Mouse (Mus musculus) kidney, adult 2 months (tissue): ENCODE results near the gene Mttp. TPM values are rescaled to one million over a fixed set of nuclear protein-coding genes. Genes with fewer than 3 reads are reported as not detected.
A peak's percentile ranks its signal among the peaks of the same experiment; 100 is the strongest.

Experiments used
- DNase-seq: peaks from one replicate; pipeline ENCODE4 v3.0.0; 2021
- H3K27ac ChIP-seq: fragments of 200-500 bp; 2 replicates; pipeline ENCODE4 v1.5.1; 2012; ENCODE audit warnings: low read depth, low read length, control low read depth, inconsistent platforms; ENCODE audit not compliant: insufficient read depth
- H3K27me3 ChIP-seq: fragments of 200-500 bp; replicated peaks from 2 replicates; pipeline ENCODE4 v1.6.1; 2012; ENCODE audit warnings: mild to moderate bottlenecking, moderate library complexity, low read length, inconsistent platforms; ENCODE audit not compliant: control insufficient read depth, insufficient read depth
- H3K36me3 ChIP-seq: fragments of 200-500 bp; 2 replicates; pipeline ENCODE4 v1.6.1; 2012; ENCODE audit warnings: mild to moderate bottlenecking, moderate library complexity, low read length, inconsistent platforms; ENCODE audit not compliant: control insufficient read depth, insufficient read depth
- H3K4me1 ChIP-seq: fragments of 200-500 bp; 2 replicates; pipeline ENCODE4 v1.6.1; 2011; ENCODE audit warnings: low read length; ENCODE audit not compliant: control insufficient read depth, insufficient read depth
- H3K4me3 ChIP-seq: fragments of 200-500 bp; 2 replicates; pipeline ENCODE4 v1.5.1; 2011; ENCODE audit warnings: mild to moderate bottlenecking, low read depth, low read length, control low read depth; ENCODE audit not compliant: insufficient read depth
- CTCF ChIP-seq: fragments of 200-500 bp; conservative IDR thresholded peaks from 2 replicates; pipeline ENCODE4 v1.5.1; 2011; ENCODE audit warnings: low read depth, mild to moderate bottlenecking, control low read depth, low read length, moderate library complexity, mixed read lengths; ENCODE audit not compliant: insufficient read depth, insufficient read length
- POLR2A ChIP-seq: fragments of 200-500 bp; IDR thresholded peaks from one replicate; pipeline ENCODE4 v1.6.1; 2011; ENCODE audit warnings: low read depth, low read length, control low read depth
- WGBS: fragments of 180-500 bp; shearing (Covaris S2); methylation state at CpG from one replicate; pipeline ENCODE4 v1.1.7; 2018; 5-methylcytosine and 5-hydroxymethylcytosine counted together
- polyA plus RNA-seq: library from polyadenylated mRNA; depleted of rRNA; stranded (reverse); fragments of >200 nt; gene quantifications from 2 replicates; pipeline ENCODE4 v1.2.3, GENCODE M21; 2012

The Mttp gene
- polyA plus RNA-seq, 1 experiment: 6.9 TPM

GRCm38 (mm10) chr3:138118831-138119230, 25.9 kb downstream of the Mttp start:
- 66% methylated on average over 14 of the region's 14 CpGs for WGBS
- no peak for DNase-seq
- H3K4me3 ChIP-seq: peak overlapping the region; percentile 1; the same call in 1 of the 2 replicates
- no peaks in the 10 kb centered on the region for H3K27me3 ChIP-seq
- TF ChIP-seq POLR2A (no peak), CTCF (no peak)
- H3K36me3 ChIP-seq: no peaks in the 10 kb centered on the region
- no peaks in the 10 kb centered on the region for H3K4me1 ChIP-seq
- no peak overlapping the region for H3K27ac ChIP-seq

- no peaks in the 10 kb centered on the region for H3K4me1 ChIP-seq
- H3K36me3 ChIP-seq: no peaks in the 10 kb centered on the region
- TF ChIP-seq CTCF: no peak
- TF ChIP-seq POLR2A: no peak
- no peak for DNase-seq
- H3K27ac ChIP-seq: no peak overlapping the region
- no peaks in the 10 kb centered on the region for H3K27me3 ChIP-seq
- 54% methylated on average over 6 of the region's 6 CpGs for WGBS
- H3K4me3 ChIP-seq: no peak overlapping the region
These were observed 26.4 kb downstream of the Mttp start for GRCm38 (mm10) chr3:138118392-138118791.

- Histone ChIP-seq H3K4me1 (no peaks in the 10 kb centered on the region), H3K36me3 (no peaks in the 10 kb centered on the region), H3K27ac (no peak overlapping the region), H3K27me3 (no peaks in the 10 kb centered on the region), H3K4me3 (no peak overlapping the region)
- DNase-seq: no peak
- WGBS: 79% methylated on average over 4 of the region's 4 CpGs
- TF ChIP-seq CTCF (no peak), POLR2A (no peak)
These were observed 27.9 kb downstream of the Mttp start for GRCm38 (mm10) chr3:138116871-138117270.

GRCm38 (mm10) chr3:138114106-138114505, 30.7 kb downstream of the Mttp start:
- WGBS: 88% methylated on average over 17 of the region's 17 CpGs
- no peak for DNase-seq

GRCm38 (mm10) chr3:138110910-138111782, 33.6 kb downstream of the Mttp start:
- Histone ChIP-seq H3K4me3 (no peak overlapping the region), H3K27ac (no peak overlapping the region), H3K27me3 (no peaks in the 10 kb centered on the region), H3K4me1 (no peaks in the 10 kb centered on the region), H3K36me3 (no peaks in the 10 kb centered on the region)
- TF ChIP-seq POLR2A (no peak), CTCF (no peak)
- WGBS: 90% methylated on average over 19 of the region's 19 CpGs
- DNase-seq: no peak

More at GRCm38 (mm10) chr3:138114106-138114505, 30.7 kb downstream of the Mttp start:
- H3K27me3 ChIP-seq: no peaks in the 10 kb centered on the region
- no peak for TF ChIP-seq CTCF
- no peak for TF ChIP-seq POLR2A
- H3K27ac ChIP-seq: no peak overlapping the region
- H3K4me1 ChIP-seq: no peaks in the 10 kb centered on the region
- no peaks in the 10 kb centered on the region for H3K36me3 ChIP-seq
- no peak overlapping the region for H3K4me3 ChIP-seq

- Histone ChIP-seq H3K4me1 (no peaks in the 10 kb centered on the region), H3K27ac (no peak overlapping the region), H3K4me3 (no peak overlapping the region), H3K36me3 (no peaks in the 10 kb centered on the region), H3K27me3 (no peaks in the 10 kb centered on the region)
- DNase-seq: no peak
- 94% methylated on average over 10 of the region's 10 CpGs for WGBS
- TF ChIP-seq CTCF: no peak
- no peak for TF ChIP-seq POLR2A
These were observed 37.9 kb downstream of the Mttp start for GRCm38 (mm10) chr3:138106887-138107286.

GRCm38 (mm10) chr3:138105056-138105455, 39.7 kb downstream of the Mttp start:
- Histone ChIP-seq H3K27ac (no peak overlapping the region), H3K4me3 (no peak overlapping the region), H3K27me3 (no peaks in the 10 kb centered on the region), H3K36me3 (no peaks in the 10 kb centered on the region), H3K4me1 (no peaks in the 10 kb centered on the region)
- WGBS: 56% methylated on average over 5 of the region's 5 CpGs
- TF ChIP-seq POLR2A (no peak), CTCF (no peak)
- no peak for DNase-seq
